Mouse (Mus musculus): ENCODE results near the gene Vmn1r119. TPM values are rescaled to one million over a fixed set of nuclear protein-coding genes. Genes with fewer than 3 reads are reported as not detected.
"Not testable (repeated sequence)": the region's sequence is repeated elsewhere in the genome, so short reads cannot be mapped to it uniquely, and the experiment has no call there.

The Vmn1r119 gene
- polyA plus RNA-seq (2015; fragmentation: Nextera tagmentation; extraction: Ambion mirVana) = not detected in 2 replicates

DNA sequence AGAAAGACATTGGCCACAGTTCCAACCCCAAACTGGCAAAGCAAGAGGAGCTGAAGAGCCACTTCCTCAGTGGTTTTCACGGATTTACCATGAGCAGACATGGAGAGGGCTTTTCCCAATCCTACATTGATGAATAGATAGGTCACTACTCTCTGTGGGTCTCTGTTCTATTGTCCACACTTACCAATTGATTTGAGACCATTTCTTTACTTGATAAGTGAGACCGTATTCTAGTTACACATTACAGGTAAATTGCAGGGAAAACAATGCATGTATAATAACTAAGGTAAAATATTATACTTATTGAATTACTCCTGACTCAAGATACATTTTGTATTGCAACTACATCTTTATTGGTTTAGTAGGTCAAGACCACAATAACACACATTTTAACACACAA, at the start of gene Vmn1r119:
Gene Vmn1r119 (minus strand): TSS at position 101 of the 400 bp plus-strand sequence.
- not testable (repeated sequence) for ATAC-seq (ENCODE audit: low FRiP score, low read depth); H3K9me3 ChIP-seq; H3K4me1 ChIP-seq; H3K4me3 ChIP-seq; H3K9ac ChIP-seq; H3K27me3 ChIP-seq; H3K36me3 ChIP-seq; H3K4me2 ChIP-seq (replicated peaks); H3K27ac ChIP-seq
- no CpG with 5 or more reads among the region's 2 CpGs for WGBS

DNA sequence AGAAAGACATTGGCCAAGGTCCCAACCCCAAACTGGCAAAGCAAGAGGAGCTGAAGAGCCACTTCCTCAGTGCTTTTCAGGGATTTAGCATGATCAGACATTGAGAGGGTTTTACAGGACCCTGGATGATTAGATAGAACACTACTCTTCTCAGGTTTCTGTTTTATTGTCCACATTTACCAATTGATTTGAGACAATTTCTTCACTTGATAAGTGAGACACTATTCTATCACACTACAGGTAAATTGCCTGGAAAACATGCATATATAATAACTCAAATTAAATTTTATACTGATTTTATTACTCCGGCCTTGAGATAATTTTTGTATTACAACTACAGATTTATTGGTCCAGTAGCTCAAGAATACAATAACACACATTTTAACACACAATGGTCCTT, 41.4 kb upstream of the Vmn1r119 start, which contains the start of gene Vmn1r120:
Gene Vmn1r120 (minus strand): TSS at position 101 of the 400 bp plus-strand sequence.
- not testable (repeated sequence) for H3K27me3 ChIP-seq; H3K4me2 ChIP-seq (replicated peaks); H3K27ac ChIP-seq; ATAC-seq (ENCODE audit: low FRiP score, low read depth); H3K36me3 ChIP-seq; H3K4me3 ChIP-seq; H3K9ac ChIP-seq; H3K4me1 ChIP-seq; H3K9me3 ChIP-seq
- 80% methylated on average over 1 of the region's 1 CpGs for WGBS

Other genes starting within 250 kb of the Vmn1r119 start
- gene Vmn1r112, start 241.3 kb downstream of the Vmn1r119 start, polyA plus RNA-seq (2015; fragmentation: Nextera tagmentation; extraction: Ambion mirVana) = not detected in 2 replicates
- gene Vmn1r113, start 225.2 kb downstream of the Vmn1r119 start, polyA plus RNA-seq (2015; fragmentation: Nextera tagmentation; extraction: Ambion mirVana) = not detected in 2 replicates
- gene Vmn1r114, start 200.3 kb downstream of the Vmn1r119 start, polyA plus RNA-seq (2015; fragmentation: Nextera tagmentation; extraction: Ambion mirVana) = not detected in 2 replicates
- gene Vmn1r115, start 167.5 kb downstream of the Vmn1r119 start, polyA plus RNA-seq (2015; fragmentation: Nextera tagmentation; extraction: Ambion mirVana) = not detected in 2 replicates
- not detected in 2 replicates for gene Vmn1r116, start 140.2 kb downstream of the Vmn1r119 start, polyA plus RNA-seq (2015; fragmentation: Nextera tagmentation; extraction: Ambion mirVana)
- gene Vmn1r117, start 128.3 kb downstream of the Vmn1r119 start, polyA plus RNA-seq (2015; fragmentation: Nextera tagmentation; extraction: Ambion mirVana) = not detected in 2 replicates
- gene Vmn1r118, start 100.1 kb downstream of the Vmn1r119 start, polyA plus RNA-seq (2015; fragmentation: Nextera tagmentation; extraction: Ambion mirVana) = not detected in 2 replicates
- gene Vmn1r120, start 41.3 kb upstream of the Vmn1r119 start, polyA plus RNA-seq (2015; fragmentation: Nextera tagmentation; extraction: Ambion mirVana) = not detected in 2 replicates
- not detected in 2 replicates for gene Vmn1r121, start 86.1 kb upstream of the Vmn1r119 start, polyA plus RNA-seq (2015; fragmentation: Nextera tagmentation; extraction: Ambion mirVana)
- not detected in 2 replicates for gene Vmn1r122, start 121.7 kb upstream of the Vmn1r119 start, polyA plus RNA-seq (2015; fragmentation: Nextera tagmentation; extraction: Ambion mirVana)
- gene Vmn1r123, start 149.7 kb upstream of the Vmn1r119 start, polyA plus RNA-seq (2015; fragmentation: Nextera tagmentation; extraction: Ambion mirVana) = not detected in 2 replicates
- gene Gm5157, start 178.0 kb upstream of the Vmn1r119 start, polyA plus RNA-seq (2015; fragmentation: Nextera tagmentation; extraction: Ambion mirVana) = not detected in 2 replicates
- not detected in 2 replicates for gene Vmn1r124, start 248.2 kb upstream of the Vmn1r119 start, polyA plus RNA-seq (2015; fragmentation: Nextera tagmentation; extraction: Ambion mirVana)

All from limb, embryonic 13.5 days (tissue).